Mouse (Mus musculus): Measurements from ENCODE around the gene Brwd1.
A peak's percentile ranks its signal among the peaks of the same experiment; 100 is the strongest.

GRCm38 (mm10) chr16:95956618-95957017, 125.7 kb downstream of the Brwd1 start:
- TF ChIP-seq CTCF (IDR thresholded peaks at IDR 0.05): peak; percentile 67
- TF ChIP-seq EP300 (IDR thresholded peaks at IDR 0.05): no peak

Data from lung, postnatal 0 days (tissue).